Mouse (Mus musculus) cortical plate, adult 2 months (tissue): ENCODE results near the gene Ehbp1l1. TPM values are rescaled to one million over a fixed set of nuclear protein-coding genes. Genes with fewer than 3 reads are reported as not detected.

Experiments used
- H3K27ac ChIP-seq: fragments of 200-500 bp; 2 replicates; pipeline ENCODE4 v1.5.1; 2012; ENCODE audit warnings: low read length, control low read depth, inconsistent platforms; ENCODE audit not compliant: insufficient read depth
- H3K4me1 ChIP-seq: fragments of 200-500 bp; 2 replicates; pipeline ENCODE4 v1.6.1; 2011; ENCODE audit warnings: low read length; ENCODE audit not compliant: control insufficient read depth, insufficient read depth
- H3K4me3 ChIP-seq: fragments of 200-500 bp; 2 replicates; pipeline ENCODE4 v1.5.1; 2011; ENCODE audit warnings: mild to moderate bottlenecking, low read length, control low read depth; ENCODE audit not compliant: insufficient read depth
- CTCF ChIP-seq: fragments of 200-500 bp; IDR thresholded peaks from 2 replicates; pipeline ENCODE4 v1.5.1; 2011; ENCODE audit warnings: mild to moderate bottlenecking, control low read depth, low read length; ENCODE audit not compliant: insufficient read depth; ENCODE audit errors: extremely low read depth
- POLR2A ChIP-seq: fragments of 200-500 bp; IDR thresholded peaks from 2 replicates; pipeline ENCODE4 v1.6.1; 2011; ENCODE audit warnings: mild to moderate bottlenecking, low read length, control low read depth; ENCODE audit not compliant: insufficient read depth; ENCODE audit errors: extremely low read depth
- polyA plus RNA-seq: library from polyadenylated mRNA; depleted of rRNA; stranded (reverse); fragments of >200 nt; gene quantifications from 2 replicates; pipeline ENCODE4 v1.2.3, GENCODE M21; 2012; rRNA removed

The Ehbp1l1 gene
- polyA plus RNA-seq, 1 experiment: 16.5 TPM

DNA sequence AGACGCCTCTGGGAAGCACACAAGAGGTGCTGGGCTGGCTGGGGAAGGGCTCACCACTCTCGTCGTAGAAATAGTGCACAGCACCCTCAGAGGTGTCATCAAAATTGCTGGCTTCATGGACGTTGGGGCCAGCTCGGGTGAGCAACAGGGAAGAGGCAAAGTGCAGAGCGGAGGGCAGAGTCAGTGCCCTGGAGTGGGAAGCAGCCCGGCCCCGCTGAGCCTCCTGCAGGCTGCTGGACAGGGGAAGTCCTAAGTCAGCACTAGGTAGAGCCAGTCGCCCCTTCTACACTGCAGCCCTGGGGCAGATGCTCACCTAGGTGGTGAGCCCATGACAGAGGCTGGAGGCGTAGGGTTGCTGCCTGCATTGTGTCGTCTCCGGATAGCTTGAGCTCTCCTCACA, 41.9 kb downstream of the Ehbp1l1 start:
- no peak for TF ChIP-seq CTCF
- TF ChIP-seq POLR2A: no peak
- H3K4me3 ChIP-seq: no peak overlapping the region
- no peak overlapping the region for H3K27ac ChIP-seq
- peaks cover 2% of the 10 kb centered on the region for H3K4me1 ChIP-seq

DNA sequence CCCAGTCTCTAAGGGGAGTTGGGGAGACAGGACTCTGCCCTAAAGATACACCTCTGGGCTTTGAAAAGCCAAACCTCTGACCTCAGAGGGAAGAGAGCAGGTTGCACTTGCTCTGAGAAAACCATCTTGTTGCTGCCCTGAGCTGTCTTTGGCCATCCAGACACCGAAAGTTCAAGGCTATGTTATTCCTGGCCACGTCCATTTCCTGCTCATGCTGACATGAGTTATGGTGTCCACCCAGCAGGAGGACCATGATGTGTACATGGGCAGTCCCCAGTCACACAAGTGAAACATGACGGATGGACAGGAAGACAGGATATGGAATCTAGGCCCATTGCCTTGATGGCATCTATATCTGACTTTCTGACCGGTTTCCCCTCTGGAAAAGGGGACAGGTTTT, 45.7 kb downstream of the Ehbp1l1 start:
- no peak overlapping the region for H3K4me3 ChIP-seq
- no peak for TF ChIP-seq CTCF
- TF ChIP-seq POLR2A: no peak
- no peak overlapping the region for H3K27ac ChIP-seq
- no peaks in the 10 kb centered on the region for H3K4me1 ChIP-seq

DNA sequence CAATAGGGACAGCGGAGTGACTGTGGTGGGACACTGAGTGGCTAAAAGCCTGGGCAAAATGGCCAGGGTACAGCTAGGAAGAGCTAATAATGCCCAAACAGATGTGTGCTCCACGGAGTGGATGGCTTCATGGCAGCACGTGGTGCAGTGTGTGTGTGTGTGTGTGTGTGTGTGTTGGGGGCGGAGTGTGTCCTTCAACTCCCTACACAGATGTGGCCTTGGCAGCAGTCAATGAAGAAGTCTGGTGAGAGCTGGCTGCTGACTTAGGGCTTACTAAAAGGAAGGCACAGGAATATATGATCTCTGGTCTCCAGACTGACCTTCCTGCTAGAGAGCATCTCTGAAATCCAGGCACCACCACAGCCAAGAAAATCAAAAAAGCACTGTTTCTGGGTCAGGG, 57.7 kb downstream of the Ehbp1l1 start:
- TF ChIP-seq POLR2A: no peak
- no peak for TF ChIP-seq CTCF
- Histone ChIP-seq H3K4me3 (no peak overlapping the region), H3K4me1 (no peaks in the 10 kb centered on the region), H3K27ac (no peak overlapping the region)

DNA sequence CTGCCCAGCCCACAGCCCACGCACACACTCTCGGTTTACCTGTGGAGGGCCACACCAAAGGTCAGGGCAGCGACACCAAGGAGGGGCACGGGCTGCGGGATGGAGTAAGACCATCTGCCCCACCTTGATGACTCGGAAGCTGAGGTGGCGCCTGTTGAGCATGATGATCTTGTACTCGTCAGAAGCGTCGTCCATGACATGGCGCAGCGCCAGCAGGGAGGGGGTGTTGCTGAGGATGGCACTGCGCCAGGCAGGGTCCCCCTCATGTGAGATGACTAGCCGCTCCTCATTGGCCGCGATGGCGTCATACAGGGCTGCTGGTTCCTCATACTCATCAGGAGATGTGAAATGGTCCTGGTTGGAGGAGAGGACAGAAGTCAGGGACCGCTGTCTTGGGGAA, 59.7 kb downstream of the Ehbp1l1 start:
- Histone ChIP-seq H3K4me3 (no peak overlapping the region), H3K4me1 (no peaks in the 10 kb centered on the region), H3K27ac (no peak overlapping the region)
- no peak for TF ChIP-seq POLR2A
- no peak for TF ChIP-seq CTCF

DNA sequence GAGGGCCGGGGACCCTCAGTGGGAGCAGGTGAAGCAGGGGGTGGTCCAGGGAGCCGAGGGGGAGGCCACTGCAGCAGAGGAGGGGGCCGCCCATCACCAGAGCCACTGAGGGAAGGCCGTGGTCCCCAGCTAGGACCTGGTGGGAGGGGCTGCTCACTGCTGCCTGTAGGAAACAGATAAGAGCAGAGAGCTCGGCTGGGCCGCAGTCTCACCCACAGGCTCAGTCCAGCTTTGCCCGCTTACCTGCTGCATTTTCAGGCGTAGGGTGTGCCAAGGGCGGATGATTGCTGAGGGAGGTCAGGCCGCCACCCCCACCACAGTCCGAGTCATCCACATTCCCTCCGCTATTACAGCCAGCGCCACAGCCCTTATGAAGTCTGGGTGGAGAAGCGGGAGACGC, 60.7 kb downstream of the Ehbp1l1 start:
- H3K4me3 ChIP-seq: no peak overlapping the region
- no peaks in the 10 kb centered on the region for H3K4me1 ChIP-seq
- H3K27ac ChIP-seq: no peak overlapping the region
- TF ChIP-seq CTCF (no peak), POLR2A (no peak)

DNA sequence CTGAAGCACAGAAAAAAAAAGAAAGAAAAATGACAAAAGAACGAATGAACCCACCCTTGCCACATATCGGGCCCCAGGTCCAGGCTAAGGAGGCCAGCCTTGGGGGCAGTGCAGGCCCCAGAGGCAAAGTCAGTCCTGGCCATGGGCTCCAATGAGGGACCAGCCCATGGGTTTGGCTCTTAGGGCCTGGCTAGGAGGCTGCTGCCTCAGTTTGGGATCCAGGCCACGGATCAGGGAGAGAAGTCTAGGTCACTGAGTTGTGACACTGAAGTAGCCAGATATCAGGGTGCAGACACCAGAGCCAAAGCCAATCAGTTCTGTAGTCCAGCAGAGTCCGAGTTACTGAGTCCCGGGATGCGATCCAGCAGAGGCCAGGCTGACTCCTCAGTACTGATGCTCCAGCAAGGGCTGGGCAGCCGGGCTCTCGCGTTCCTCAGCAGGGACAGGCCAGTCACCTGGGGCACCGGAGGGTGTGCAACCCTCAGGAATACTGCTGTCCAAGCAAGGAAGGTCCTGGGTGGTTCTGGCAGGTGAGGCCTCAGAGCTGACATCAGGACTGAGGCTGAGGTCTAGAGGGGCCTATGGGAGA, 61.4 kb downstream of the Ehbp1l1 start:
- Histone ChIP-seq H3K27ac (no peak overlapping the region), H3K4me1 (no peaks in the 10 kb centered on the region), H3K4me3 (no peak overlapping the region)
- no peak for TF ChIP-seq CTCF
- no peak for TF ChIP-seq POLR2A

DNA sequence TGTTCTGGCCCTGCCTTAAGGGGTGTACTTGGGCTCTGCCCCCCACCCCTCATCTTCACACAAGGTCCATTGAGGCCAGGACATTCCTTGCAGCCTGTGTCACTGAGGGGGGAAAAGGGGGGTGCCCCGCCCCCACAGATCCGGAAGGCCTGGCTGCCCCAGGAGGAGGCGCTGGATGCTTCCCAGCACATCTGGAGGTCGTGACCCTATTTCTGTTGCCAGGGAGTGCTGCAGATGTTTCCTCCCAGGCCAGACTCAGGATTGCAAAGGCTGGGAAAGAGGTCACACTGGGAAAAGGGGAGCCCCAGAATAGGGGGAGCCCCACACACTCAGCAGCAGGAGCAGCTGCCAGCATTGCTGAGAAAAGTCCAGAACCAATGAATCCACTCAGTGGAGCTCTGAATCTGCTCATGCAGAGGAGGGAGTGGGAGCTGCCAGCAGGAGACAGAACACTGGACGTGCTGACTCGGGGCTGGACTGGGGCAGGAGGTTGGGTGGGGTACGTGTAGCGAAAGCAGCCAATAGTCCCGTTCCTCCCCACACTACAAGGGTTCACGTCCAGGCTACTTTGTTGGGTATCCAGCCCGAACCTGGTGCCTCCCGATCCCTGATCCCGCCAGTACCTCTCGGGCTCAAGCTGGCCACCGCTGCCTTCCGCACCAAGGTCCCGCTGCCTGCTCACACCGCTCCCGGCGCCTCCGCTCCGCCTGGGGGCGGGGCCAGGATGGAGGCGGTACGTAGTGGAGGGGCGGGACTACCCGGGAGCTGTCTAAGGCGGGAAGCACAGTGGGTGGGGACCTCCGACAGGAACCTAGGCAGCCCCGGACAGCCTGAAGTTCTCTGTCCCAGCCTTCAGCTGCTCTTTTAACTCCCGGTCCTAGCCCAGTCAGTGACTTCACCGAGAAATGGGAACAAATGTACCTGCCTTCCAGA, 62.9 kb downstream of the Ehbp1l1 start, which contains the start of gene Sipa1:
Sipa1 (minus strand) TSS at position 727 of the 933 bp plus-strand sequence.
- peak within 1 kb of the TSS; percentile 78 for H3K27ac ChIP-seq
- TF ChIP-seq POLR2A: peak; percentile 44; the same call in 1 of the 2 replicates
- TF ChIP-seq CTCF: no peak
- peak within 1 kb of the TSS; percentile 47 for H3K4me3 ChIP-seq
- no peaks in the 10 kb centered on the region for H3K4me1 ChIP-seq

DNA sequence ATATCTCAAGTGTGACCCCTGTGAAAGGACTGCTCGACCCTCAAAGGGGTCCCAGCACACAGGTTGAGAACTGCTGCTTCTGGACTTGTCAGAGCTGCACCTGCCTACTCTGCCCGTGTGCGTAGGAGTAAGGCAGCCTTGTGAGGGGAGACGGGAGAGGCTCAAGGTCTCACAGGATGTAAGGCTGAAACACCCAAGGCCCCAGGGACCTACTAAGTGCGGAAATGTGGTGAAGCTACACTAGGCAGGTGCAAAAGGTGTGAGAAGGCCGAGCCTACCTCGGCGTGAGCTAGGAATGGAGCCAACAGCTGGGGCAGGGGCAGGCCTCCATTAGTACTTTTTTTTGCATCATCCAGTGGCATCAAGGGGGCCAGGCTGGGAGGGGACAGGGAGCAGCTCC, 63.8 kb downstream of the Ehbp1l1 start:
- Histone ChIP-seq H3K27ac (peak overlapping the region; percentile 18; the same call in 1 of the 2 replicates), H3K4me1 (no peaks in the 10 kb centered on the region), H3K4me3 (peak overlapping the region; percentile 47; the same call in 1 of the 2 replicates)
- TF ChIP-seq CTCF (no peak), POLR2A (no peak)

DNA sequence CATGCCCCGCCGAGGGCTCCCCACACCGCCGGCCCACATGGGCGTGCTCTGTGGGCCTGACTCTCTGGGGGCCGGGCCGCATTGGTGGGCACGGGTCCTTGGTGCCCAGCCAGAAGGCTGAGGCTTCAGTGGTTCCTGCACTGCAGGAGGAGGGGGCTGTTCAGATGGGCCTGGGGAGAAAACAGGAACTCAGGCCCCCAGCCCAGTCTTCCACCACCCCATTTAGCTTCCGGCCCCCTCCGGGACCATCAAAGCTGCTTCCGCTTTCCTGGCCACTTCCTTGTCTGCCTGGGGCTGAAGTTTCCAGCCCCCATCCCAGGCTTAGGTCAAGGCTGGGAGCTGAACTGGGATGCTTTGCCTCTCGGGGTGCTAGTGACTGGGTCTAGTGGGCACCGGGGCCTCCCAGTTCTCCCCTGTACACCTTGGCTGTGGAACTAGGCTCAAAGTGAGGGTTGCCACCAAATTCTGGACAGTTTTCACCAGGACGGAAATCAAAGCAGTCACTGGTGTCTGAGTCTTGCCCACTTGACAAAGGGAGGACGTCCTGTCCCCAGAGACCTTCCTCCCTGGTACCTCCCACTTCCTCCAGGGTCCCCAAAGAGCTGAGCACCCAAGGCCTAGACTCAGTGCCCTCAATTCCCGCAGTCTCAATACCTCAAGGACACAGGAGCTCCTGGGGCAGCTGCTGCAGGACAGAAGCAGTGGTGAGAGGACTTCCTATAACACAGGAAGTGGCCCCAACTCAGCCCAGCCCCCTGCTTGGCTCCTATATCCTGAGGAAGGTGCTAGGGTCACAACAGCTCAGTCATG, 65.0 kb downstream of the Ehbp1l1 start:
- Histone ChIP-seq H3K27ac (peak overlapping the region; percentile 88), H3K4me1 (no peaks in the 10 kb centered on the region), H3K4me3 (no peak overlapping the region)
- TF ChIP-seq CTCF (no peak), POLR2A (0 out of 2 replicates have a peak, but pooled peaks have one; percentile 12)

Other genes starting within 250 kb of the Ehbp1l1 start
- gene Mus81, start 237.9 kb downstream of the Ehbp1l1 start, polyA plus RNA-seq: 38.6 and 39.5 TPM in 2 replicates
- 1,356 and 1,455 TPM in 2 replicates for gene Cfl1, start 235.9 kb downstream of the Ehbp1l1 start, polyA plus RNA-seq
- 4.7 and 5.7 TPM in 2 replicates for gene 1700020D05Rik, start 222.5 kb downstream of the Ehbp1l1 start, polyA plus RNA-seq
- gene Snx32, start 215.8 kb downstream of the Ehbp1l1 start, polyA plus RNA-seq: 150 and 162 TPM in 2 replicates
- 0.02 and 0.04 TPM in 2 replicates for gene Ovol1, start 165.7 kb downstream of the Ehbp1l1 start, polyA plus RNA-seq
- gene Ap5b1, start 158.3 kb downstream of the Ehbp1l1 start, polyA plus RNA-seq: 3.2 and 3.3 TPM in 2 replicates
- gene Rnaseh2c, start 124.4 kb downstream of the Ehbp1l1 start, polyA plus RNA-seq: 50.2 and 61.3 TPM in 2 replicates
- gene Kat5, start 116.1 kb downstream of the Ehbp1l1 start, polyA plus RNA-seq: 111 and 115 TPM in 2 replicates
- 30.9 and 32.5 TPM in 2 replicates for gene Rela, start 88.8 kb downstream of the Ehbp1l1 start, polyA plus RNA-seq
- 16.9 and 17.7 TPM in 2 replicates for gene Sipa1, start 62.6 kb downstream of the Ehbp1l1 start, polyA plus RNA-seq
- gene Map3k11, start 37.6 kb downstream of the Ehbp1l1 start, polyA plus RNA-seq: 21.1 and 23.1 TPM in 2 replicates
- 59.9 and 60.8 TPM in 2 replicates for gene Pcnx3, start 37.4 kb downstream of the Ehbp1l1 start, polyA plus RNA-seq
- gene Kcnk7, start 21.9 kb downstream of the Ehbp1l1 start, polyA plus RNA-seq: 0.09 and 0.23 TPM in 2 replicates
- gene Fam89b, start 3.3 kb upstream of the Ehbp1l1 start, polyA plus RNA-seq: 46.7 and 58.6 TPM in 2 replicates
- 54.2 and 54.9 TPM in 2 replicates for gene Ltbp3, start 14.6 kb upstream of the Ehbp1l1 start, polyA plus RNA-seq
- gene Scyl1, start 45.1 kb upstream of the Ehbp1l1 start, polyA plus RNA-seq: 120 and 124 TPM in 2 replicates
- gene Frmd8, start 149.0 kb upstream of the Ehbp1l1 start, polyA plus RNA-seq: 17.1 and 22.1 TPM in 2 replicates
- 6.6 and 7.4 TPM in 2 replicates for gene Slc25a45, start 151.5 kb upstream of the Ehbp1l1 start, polyA plus RNA-seq
- gene Tigd3, start 167.8 kb upstream of the Ehbp1l1 start, polyA plus RNA-seq: 3.6 and 4.0 TPM in 2 replicates
- gene Dpf2, start 186.7 kb upstream of the Ehbp1l1 start, polyA plus RNA-seq: 96.2 and 99.0 TPM in 2 replicates
- gene Cdc42ep2, start 198.5 kb upstream of the Ehbp1l1 start, polyA plus RNA-seq: 12.6 and 16.4 TPM in 2 replicates
- gene Pola2, start 237.9 kb upstream of the Ehbp1l1 start, polyA plus RNA-seq: 11.7 and 12.9 TPM in 2 replicates